Mouse (Mus musculus): ENCODE results near the gene Serac1. TPM values are rescaled to one million over a fixed set of nuclear protein-coding genes. Genes with fewer than 3 reads are reported as not detected.

Gene Serac1
- polyA plus RNA-seq, 1 experiment from 2014 or later: 5.0 TPM

- H3K4me1 ChIP-seq (replicated peaks): peaks cover 69% of the 10 kb centered on the region
- H3K9ac ChIP-seq: no peak overlapping the region
- WGBS: 14% methylated on average over 14 of the region's 14 CpGs
- peak; percentile 58 for ATAC-seq (replicated peaks; ENCODE audit: insufficient number of reproducible peaks, insufficient read depth, low FRiP score, low read depth)
- peak overlapping the region; percentile 25; the same call in 1 of the 2 replicates for H3K4me2 ChIP-seq
- no peaks in the 10 kb centered on the region for H3K9me3 ChIP-seq (replicated peaks)
- peak overlapping the region; percentile 67 for H3K27ac ChIP-seq
- H3K36me3 ChIP-seq: no peaks in the 10 kb centered on the region
- H3K4me3 ChIP-seq: no peak overlapping the region
- no peaks in the 10 kb centered on the region for H3K27me3 ChIP-seq
Observed at GRCm38 (mm10) chr17:6005246-6005637, 74.3 kb downstream of the Serac1 start.

- peak overlapping the region; percentile 82 for H3K27ac ChIP-seq
Observed at GRCm38 (mm10) chr17:6003661-6004060, 75.9 kb downstream of the Serac1 start.

GRCm38 (mm10) chr17:6002563-6002962 lies 77.0 kb downstream of the Serac1 start:
- Histone ChIP-seq H3K36me3 (no peaks in the 10 kb centered on the region), H3K4me1 (replicated peaks) (peaks cover 77% of the 10 kb centered on the region), H3K4me3 (no peak overlapping the region), H3K4me2 (no peak overlapping the region), H3K9me3 (replicated peaks) (no peaks in the 10 kb centered on the region), H3K27ac (no peak overlapping the region; the same call in 1 of the 2 replicates), H3K9ac (no peak overlapping the region), H3K27me3 (no peaks in the 10 kb centered on the region)
- WGBS: 93% methylated on average over 6 of the region's 6 CpGs
- no peak for ATAC-seq (replicated peaks; ENCODE audit: insufficient number of reproducible peaks, insufficient read depth, low FRiP score, low read depth)

More at GRCm38 (mm10) chr17:6003661-6004060, 75.9 kb downstream of the Serac1 start:
- no peaks in the 10 kb centered on the region for H3K36me3 ChIP-seq
- 48% methylated on average over 6 of the region's 6 CpGs for WGBS
- H3K4me2 ChIP-seq: no peak overlapping the region
- no peaks in the 10 kb centered on the region for H3K9me3 ChIP-seq (replicated peaks)
- H3K4me1 ChIP-seq (replicated peaks): peaks cover 78% of the 10 kb centered on the region
- no peaks in the 10 kb centered on the region for H3K27me3 ChIP-seq
- 0 out of 2 replicates have a peak overlapping the region, but pooled peaks have one; percentile 9 for H3K9ac ChIP-seq
- H3K4me3 ChIP-seq: no peak overlapping the region
- ATAC-seq (replicated peaks; ENCODE audit: insufficient number of reproducible peaks, insufficient read depth, low FRiP score, low read depth): no peak

GRCm38 (mm10) chr17:6001836-6002235 lies 77.7 kb downstream of the Serac1 start:
- no peaks in the 10 kb centered on the region for H3K36me3 ChIP-seq
- H3K4me2 ChIP-seq: no peak overlapping the region
- H3K9ac ChIP-seq: no peak overlapping the region
- no peaks in the 10 kb centered on the region for H3K9me3 ChIP-seq (replicated peaks)
- H3K27me3 ChIP-seq: no peaks in the 10 kb centered on the region
- H3K4me3 ChIP-seq: no peak overlapping the region
- no peak for ATAC-seq (replicated peaks; ENCODE audit: insufficient number of reproducible peaks, insufficient read depth, low FRiP score, low read depth)
- no peak overlapping the region for H3K27ac ChIP-seq
- peaks cover 72% of the 10 kb centered on the region for H3K4me1 ChIP-seq (replicated peaks)
- WGBS: 64% methylated on average over 7 of the region's 7 CpGs

GRCm38 (mm10) chr17:6001389-6001788 lies 78.2 kb downstream of the Serac1 start:
- Histone ChIP-seq H3K9me3 (replicated peaks) (no peaks in the 10 kb centered on the region), H3K27me3 (no peaks in the 10 kb centered on the region), H3K27ac (no peak overlapping the region), H3K4me2 (no peak overlapping the region), H3K36me3 (no peaks in the 10 kb centered on the region), H3K9ac (no peak overlapping the region), H3K4me3 (no peak overlapping the region), H3K4me1 (replicated peaks) (peaks cover 74% of the 10 kb centered on the region)
- no peak for ATAC-seq (replicated peaks; ENCODE audit: insufficient number of reproducible peaks, insufficient read depth, low FRiP score, low read depth)
- WGBS: 73% methylated on average over 6 of the region's 6 CpGs

- 85% methylated on average over 8 of the region's 8 CpGs for WGBS
- ATAC-seq (replicated peaks; ENCODE audit: insufficient number of reproducible peaks, insufficient read depth, low FRiP score, low read depth): no peak
- Histone ChIP-seq H3K36me3 (no peaks in the 10 kb centered on the region), H3K4me2 (no peak overlapping the region), H3K4me1 (replicated peaks) (peaks cover 74% of the 10 kb centered on the region), H3K27ac (0 out of 2 replicates have a peak overlapping the region, but pooled peaks have one; percentile 1), H3K4me3 (no peak overlapping the region), H3K9me3 (replicated peaks) (no peaks in the 10 kb centered on the region), H3K27me3 (no peaks in the 10 kb centered on the region), H3K9ac (no peak overlapping the region)
Observed at GRCm38 (mm10) chr17:6000864-6001319, 78.6 kb downstream of the Serac1 start.

- Histone ChIP-seq H3K9ac (no peak overlapping the region), H3K36me3 (no peaks in the 10 kb centered on the region), H3K27ac (peak overlapping the region; percentile 91), H3K4me2 (no peak overlapping the region), H3K27me3 (no peaks in the 10 kb centered on the region), H3K4me1 (replicated peaks) (peaks cover 74% of the 10 kb centered on the region), H3K9me3 (replicated peaks) (no peaks in the 10 kb centered on the region), H3K4me3 (no peak overlapping the region)
- ATAC-seq (replicated peaks; ENCODE audit: insufficient number of reproducible peaks, insufficient read depth, low FRiP score, low read depth): no peak
- 63% methylated on average over 5 of the region's 5 CpGs for WGBS
Observed at GRCm38 (mm10) chr17:5999039-5999543, 80.5 kb downstream of the Serac1 start.

GRCm38 (mm10) chr17:5998235-5998500 lies 81.4 kb downstream of the Serac1 start:
- Histone ChIP-seq H3K27me3 (no peaks in the 10 kb centered on the region), H3K4me3 (no peak overlapping the region), H3K36me3 (no peaks in the 10 kb centered on the region), H3K4me2 (peak overlapping the region; percentile 46), H3K4me1 (replicated peaks) (peaks cover 69% of the 10 kb centered on the region), H3K27ac (peak overlapping the region; percentile 91), H3K9me3 (replicated peaks) (no peaks in the 10 kb centered on the region), H3K9ac (no peak overlapping the region)
- no peak for ATAC-seq (replicated peaks; ENCODE audit: insufficient number of reproducible peaks, insufficient read depth, low FRiP score, low read depth)

GRCm38 (mm10) chr17:5997380-5998234 lies 81.9 kb downstream of the Serac1 start:
- Histone ChIP-seq H3K36me3 (no peaks in the 10 kb centered on the region), H3K4me3 (no peak overlapping the region), H3K4me1 (replicated peaks) (peaks cover 63% of the 10 kb centered on the region), H3K9ac (no peak overlapping the region), H3K27me3 (no peaks in the 10 kb centered on the region), H3K4me2 (peak overlapping the region; percentile 46), H3K27ac (peak overlapping the region; percentile 91), H3K9me3 (replicated peaks) (no peaks in the 10 kb centered on the region)
- WGBS: 23% methylated on average over 16 of the region's 16 CpGs
- ATAC-seq (replicated peaks; ENCODE audit: insufficient number of reproducible peaks, insufficient read depth, low FRiP score, low read depth): peak; percentile 87

GRCm38 (mm10) chr17:5996589-5996988 lies 83.0 kb downstream of the Serac1 start:
- Histone ChIP-seq H3K4me1 (replicated peaks) (peaks cover 59% of the 10 kb centered on the region), H3K36me3 (no peaks in the 10 kb centered on the region), H3K4me3 (no peak overlapping the region), H3K9me3 (replicated peaks) (no peaks in the 10 kb centered on the region), H3K4me2 (no peak overlapping the region), H3K27me3 (no peaks in the 10 kb centered on the region), H3K9ac (no peak overlapping the region), H3K27ac (peak overlapping the region; percentile 91)
- no peak for ATAC-seq (replicated peaks; ENCODE audit: insufficient number of reproducible peaks, insufficient read depth, low FRiP score, low read depth)
- 68% methylated on average over 14 of the region's 14 CpGs for WGBS

GRCm38 (mm10) chr17:5994606-5995005 lies 84.9 kb downstream of the Serac1 start:
- 43% methylated on average over 6 of the region's 6 CpGs for WGBS
- H3K9ac ChIP-seq: no peak overlapping the region
- H3K27ac ChIP-seq: peak overlapping the region; percentile 91
- H3K4me2 ChIP-seq: no peak overlapping the region
- H3K27me3 ChIP-seq: no peaks in the 10 kb centered on the region
- peaks cover 49% of the 10 kb centered on the region for H3K4me1 ChIP-seq (replicated peaks)
- no peaks in the 10 kb centered on the region for H3K9me3 ChIP-seq (replicated peaks)
- no peak overlapping the region for H3K4me3 ChIP-seq
- ATAC-seq (replicated peaks; ENCODE audit: insufficient number of reproducible peaks, insufficient read depth, low FRiP score, low read depth): no peak
- H3K36me3 ChIP-seq: no peaks in the 10 kb centered on the region

All from heart, embryonic 15.5 days (tissue).